Comparison of ENCODE assay signal across 20 mouse cellular contexts in genomic region chr2:52804826-52805149, GRCm38 (mm10). TPM values are rescaled to one million over a fixed set of nuclear protein-coding genes. Genes with fewer than 3 reads are reported as not detected.
DNase-seq lines count a peak whose midpoint lies in the region; ATAC-seq lines count a peak whose summit lies in the region.
"Had no signal": no experiment of that assay in that cellular context is flagged by ENCODE, and none has a peak within 500 bp of the region (broad histone marks: within the 10 kb centered on the region; RNA-seq: fewer than 3 reads in every experiment).

No protein-coding gene starts in this region.

- H3K27ac ChIP-seq in embryonic facial prominence, embryonic 12.5 days, result no peak overlapping the region
- no peak overlapping the region for H3K27ac ChIP-seq in embryonic facial prominence, embryonic 10.5 days (replicated peaks)
- peak overlapping the region; percentile 23; the same call in 1 of the 2 replicates for H3K27ac ChIP-seq in hindbrain, embryonic 10.5 days
- no peak overlapping the region for H3K27ac ChIP-seq in hindbrain, embryonic 14.5 days
- H3K27ac ChIP-seq in neural tube, embryonic 14.5 days (ENCODE audit: low read depth, low read length), result no peak overlapping the region
- no peak overlapping the region for H3K27ac ChIP-seq in neural tube, embryonic 15.5 days (replicated peaks)
- H3K27ac ChIP-seq: heart, embryonic 13.5 days; hindbrain, embryonic 13.5 days; limb, embryonic 10.5 days; liver, embryonic 15.5 days; lung, embryonic 15.5 days; midbrain, embryonic 15.5 days; neural tube, embryonic 13.5 days had no signal

- no peak for DNase-seq in embryonic facial prominence, embryonic 10.5 days (ENCODE audit: low spot score)
- no peak for DNase-seq in hindbrain, embryonic 10.5 days (ENCODE audit: low spot score)
- no peak for DNase-seq in hindbrain, embryonic 14.5 days (ENCODE audit: low spot score)
- peak; percentile 76 for DNase-seq in fat pad, adult 2 months (ENCODE audit: extremely low read depth, low read depth, low spot score)
- DNase-seq in testis, postnatal 10 days (ENCODE audit: low spot score), result no peak
- DNase-seq: gastrocnemius, postnatal 10 days; thymus, adult 2 months; thymus, postnatal 4 days had no signal

- H3K9me3 ChIP-seq in embryonic facial prominence, embryonic 12.5 days, result no peaks in the 10 kb centered on the region
- H3K9me3 ChIP-seq in embryonic facial prominence, embryonic 10.5 days, result no peaks in the 10 kb centered on the region
- no peaks in the 10 kb centered on the region for H3K9me3 ChIP-seq in hindbrain, embryonic 10.5 days
- no peaks in the 10 kb centered on the region for H3K9me3 ChIP-seq in hindbrain, embryonic 14.5 days (ENCODE audit: control insufficient read depth, low read length)
- no peaks in the 10 kb centered on the region for H3K9me3 ChIP-seq in neural tube, embryonic 14.5 days (ENCODE audit: control insufficient read depth, low read length)
- H3K9me3 ChIP-seq in neural tube, embryonic 15.5 days (replicated peaks), result no peaks in the 10 kb centered on the region
- H3K9me3 ChIP-seq: heart, embryonic 13.5 days; hindbrain, embryonic 13.5 days; limb, embryonic 10.5 days; liver, embryonic 15.5 days; lung, embryonic 15.5 days; midbrain, embryonic 15.5 days; neural tube, embryonic 13.5 days had no signal

- no peak overlapping the region for H3K9ac ChIP-seq in embryonic facial prominence, embryonic 12.5 days
- H3K9ac ChIP-seq in hindbrain, embryonic 14.5 days, result no peak overlapping the region
- H3K9ac ChIP-seq in neural tube, embryonic 14.5 days (replicated peaks; ENCODE audit: low read depth, low read length), result no peak overlapping the region
- H3K9ac ChIP-seq in neural tube, embryonic 15.5 days (replicated peaks), result no peak overlapping the region
- H3K9ac ChIP-seq: heart, embryonic 13.5 days; hindbrain, embryonic 13.5 days; liver, embryonic 15.5 days; lung, embryonic 15.5 days; midbrain, embryonic 15.5 days; neural tube, embryonic 13.5 days had no signal

- no peaks in the 10 kb centered on the region for H3K27me3 ChIP-seq in embryonic facial prominence, embryonic 12.5 days
- H3K27me3 ChIP-seq in embryonic facial prominence, embryonic 10.5 days (replicated peaks; ENCODE audit: low read depth, poor library complexity, severe bottlenecking), result no peaks in the 10 kb centered on the region
- no peaks in the 10 kb centered on the region for H3K27me3 ChIP-seq in hindbrain, embryonic 10.5 days (ENCODE audit: insufficient read depth, poor library complexity, severe bottlenecking)
- H3K27me3 ChIP-seq in hindbrain, embryonic 14.5 days (ENCODE audit: control insufficient read depth, insufficient read depth, low read length), result no peaks in the 10 kb centered on the region
- no peaks in the 10 kb centered on the region for H3K27me3 ChIP-seq in neural tube, embryonic 14.5 days (ENCODE audit: control insufficient read depth, insufficient read depth, low read length)
- H3K27me3 ChIP-seq in neural tube, embryonic 15.5 days (replicated peaks), result no peaks in the 10 kb centered on the region
- H3K27me3 ChIP-seq: heart, embryonic 13.5 days; hindbrain, embryonic 13.5 days; liver, embryonic 15.5 days; lung, embryonic 15.5 days; midbrain, embryonic 15.5 days; neural tube, embryonic 13.5 days had no signal

- H3K36me3 ChIP-seq in embryonic facial prominence, embryonic 12.5 days, result no peaks in the 10 kb centered on the region
- H3K36me3 ChIP-seq in embryonic facial prominence, embryonic 10.5 days (replicated peaks), result no peaks in the 10 kb centered on the region
- no peaks in the 10 kb centered on the region for H3K36me3 ChIP-seq in hindbrain, embryonic 10.5 days
- no peaks in the 10 kb centered on the region for H3K36me3 ChIP-seq in hindbrain, embryonic 14.5 days (replicated peaks; ENCODE audit: control insufficient read depth, insufficient read depth)
- no peaks in the 10 kb centered on the region for H3K36me3 ChIP-seq in neural tube, embryonic 14.5 days (ENCODE audit: control insufficient read depth, insufficient read depth, low read length)
- no peaks in the 10 kb centered on the region for H3K36me3 ChIP-seq in neural tube, embryonic 15.5 days
- H3K36me3 ChIP-seq: heart, embryonic 13.5 days; hindbrain, embryonic 13.5 days; limb, embryonic 10.5 days; liver, embryonic 15.5 days; lung, embryonic 15.5 days; midbrain, embryonic 15.5 days; neural tube, embryonic 13.5 days had no signal

- no peak overlapping the region for H3K4me3 ChIP-seq in embryonic facial prominence, embryonic 12.5 days
- H3K4me3 ChIP-seq in embryonic facial prominence, embryonic 10.5 days, result no peak overlapping the region
- no peak overlapping the region for H3K4me3 ChIP-seq in hindbrain, embryonic 10.5 days
- no peak overlapping the region for H3K4me3 ChIP-seq in hindbrain, embryonic 14.5 days (replicated peaks; ENCODE audit: low read length)
- H3K4me3 ChIP-seq in neural tube, embryonic 14.5 days (ENCODE audit: low read depth, low read length), result no peak overlapping the region
- H3K4me3 ChIP-seq in neural tube, embryonic 15.5 days (replicated peaks), result no peak overlapping the region
- H3K4me3 ChIP-seq: heart, embryonic 13.5 days; hindbrain, embryonic 13.5 days; limb, embryonic 10.5 days; liver, embryonic 15.5 days; lung, embryonic 15.5 days; midbrain, embryonic 15.5 days; myocyte; neural tube, embryonic 13.5 days had no signal

- whole genome bisulfite sequencing in embryonic facial prominence, embryonic 12.5 days, result 43% methylated on average over 1 of the region's 1 CpGs
- 82% methylated on average over 1 of the region's 1 CpGs for WGBS in embryonic facial prominence, embryonic 10.5 days
- WGBS in hindbrain, embryonic 10.5 days, result 82% methylated on average over 1 of the region's 1 CpGs
- 55% methylated on average over 1 of the region's 1 CpGs for WGBS in hindbrain, embryonic 14.5 days
- 63% methylated on average over 1 of the region's 1 CpGs for WGBS in neural tube, embryonic 14.5 days
- 69% methylated on average over 1 of the region's 1 CpGs for WGBS in neural tube, embryonic 15.5 days

- H3K4me1 ChIP-seq in embryonic facial prominence, embryonic 12.5 days, result 0 out of 2 replicates have a peak, but pooled peaks cover 5% of the 10 kb centered on the region
- H3K4me1 ChIP-seq in embryonic facial prominence, embryonic 10.5 days, result no peaks in the 10 kb centered on the region
- peaks cover 6% of the 10 kb centered on the region; the same call in 1 of the 2 replicates for H3K4me1 ChIP-seq in hindbrain, embryonic 10.5 days (replicated peaks)
- no peaks in the 10 kb centered on the region for H3K4me1 ChIP-seq in hindbrain, embryonic 14.5 days (replicated peaks; ENCODE audit: control insufficient read depth, insufficient read depth, low read length)
- no peaks in the 10 kb centered on the region for H3K4me1 ChIP-seq in neural tube, embryonic 14.5 days (ENCODE audit: control insufficient read depth, insufficient read depth, low read length)
- H3K4me1 ChIP-seq in neural tube, embryonic 15.5 days, result no peaks in the 10 kb centered on the region
- H3K4me1 ChIP-seq: heart, embryonic 13.5 days; hindbrain, embryonic 13.5 days; limb, embryonic 10.5 days; liver, embryonic 15.5 days; lung, embryonic 15.5 days; midbrain, embryonic 15.5 days; neural tube, embryonic 13.5 days had no signal

- H3K4me2 ChIP-seq in embryonic facial prominence, embryonic 12.5 days (replicated peaks), result no peak overlapping the region
- no peak overlapping the region for H3K4me2 ChIP-seq in hindbrain, embryonic 14.5 days (replicated peaks)
- H3K4me2 ChIP-seq in neural tube, embryonic 14.5 days (ENCODE audit: low read depth, low read length), result no peak overlapping the region
- H3K4me2 ChIP-seq in neural tube, embryonic 15.5 days, result no peak overlapping the region
- H3K4me2 ChIP-seq: heart, embryonic 13.5 days; hindbrain, embryonic 13.5 days; liver, embryonic 15.5 days; lung, embryonic 15.5 days; midbrain, embryonic 15.5 days; neural tube, embryonic 13.5 days had no signal

- ATAC-seq in embryonic facial prominence, embryonic 12.5 days (ENCODE audit: insufficient number of reproducible peaks, insufficient read depth, low FRiP score, low TSS enrichment), result 0 out of 2 replicates have a peak, but pooled peaks have one; percentile 41
- ATAC-seq in hindbrain, embryonic 14.5 days (ENCODE audit: low FRiP score), result no peak
- 0 out of 2 replicates have a peak, but pooled peaks have one; percentile 46 for ATAC-seq in neural tube, embryonic 14.5 days (ENCODE audit: low read depth)
- ATAC-seq in neural tube, embryonic 15.5 days (ENCODE audit: low FRiP score), result no peak
- ATAC-seq: inflammation-experienced regulatory T-cells, adult 6 months; midbrain, embryonic 15.5 days had no signal

RNA-seq across cellular contexts. Expression of gene Fmnl2, which starts 52.9 kb away (rescaled TPM):
- 13.8 and 14.6 TPM in 2 replicates for polyA plus RNA-seq in embryonic facial prominence, embryonic 12.5 days (2016; fragmentation: Nextera tagmentation; extraction: Ambion mirVana)
- polyA plus RNA-seq in embryonic facial prominence, embryonic 10.5 days (2016; fragmentation: Nextera tagmentation; extraction: Ambion mirVana), result 6.0 and 7.3 TPM in 2 replicates
- polyA plus RNA-seq in hindbrain, embryonic 10.5 days (2016; fragmentation: Nextera tagmentation; extraction: Ambion mirVana), result 5.7 and 6.6 TPM in 2 replicates
- polyA plus RNA-seq in hindbrain, embryonic 14.5 days (2014; fragmentation: Nextera tagmentation; extraction: Ambion mirVana), result 13.4 and 13.7 TPM in 2 replicates
- 13.3 and 16.8 TPM in 2 replicates for polyA plus RNA-seq in neural tube, embryonic 14.5 days (2014; fragmentation: Nextera tagmentation; extraction: Ambion mirVana)
- 7.7 and 8.8 TPM in 2 replicates for polyA plus RNA-seq in neural tube, embryonic 15.5 days (2015; fragmentation: Nextera tagmentation; extraction: Ambion mirVana)

Comparison
In these comparisons a context has a peak if more than half of its experiments do, and no peak if none do; other contexts are left out.
1. ATAC-seq: peak in embryonic facial prominence, embryonic 12.5 days (single experiment) and neural tube, embryonic 14.5 days (single experiment); none in hindbrain, embryonic 14.5 days (single experiment) and neural tube, embryonic 15.5 days (single experiment).